Mouse (Mus musculus): ENCODE data around the gene Rhbg. TPM values are rescaled to one million over a fixed set of nuclear protein-coding genes. Genes with fewer than 3 reads are reported as not detected.
A peak's percentile ranks its signal among the peaks of the same experiment; 100 is the strongest.

Gene Rhbg
- total RNA-seq, 2 experiments from 2014 or later, result not detected

DNA sequence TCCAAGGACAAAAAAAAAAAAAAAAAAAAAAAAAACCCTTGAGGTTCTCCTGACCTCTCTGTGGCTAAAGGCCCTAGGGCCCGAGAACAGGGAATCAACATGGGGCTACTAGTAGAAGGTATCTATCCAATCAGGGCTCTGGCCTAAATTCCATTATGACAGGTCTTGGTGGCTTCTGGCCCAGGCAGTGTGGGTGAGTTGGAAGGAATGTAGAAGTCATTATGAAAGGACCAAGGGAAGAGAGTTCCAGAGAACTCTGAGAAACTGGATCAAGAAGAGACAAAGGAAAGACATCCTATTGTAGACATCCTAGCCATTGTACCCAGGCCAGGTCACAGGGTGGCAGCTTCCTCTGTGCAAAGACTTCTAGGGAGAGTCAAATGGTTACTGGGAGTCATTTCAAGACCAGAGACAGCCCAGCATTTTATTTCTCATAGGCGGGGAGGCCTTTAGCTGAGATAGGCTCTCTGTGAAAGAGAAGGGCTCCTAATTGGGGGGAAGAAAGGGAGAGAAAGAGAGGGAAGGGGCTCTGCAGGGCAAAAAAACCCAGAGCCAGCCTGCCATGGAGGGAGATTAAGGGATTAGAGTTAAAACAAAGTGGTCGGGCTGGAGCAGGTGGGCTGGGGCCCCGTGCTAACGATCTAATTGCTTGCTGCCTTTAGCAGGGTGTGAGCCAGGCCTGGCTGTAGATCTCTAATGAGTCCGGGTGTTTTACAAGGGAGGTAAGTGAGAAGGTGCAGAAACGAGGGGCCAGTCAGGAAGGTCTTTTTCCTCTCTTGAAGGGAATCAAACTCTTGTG lies 21.5 kb downstream of the Rhbg start:
- DNase-seq (ENCODE audit: low spot score in 2 of 2), result peak in 1 of 2 experiments; percentile 18
- intact Hi-C loops (cut with DNase I), result no loop called here

DNA sequence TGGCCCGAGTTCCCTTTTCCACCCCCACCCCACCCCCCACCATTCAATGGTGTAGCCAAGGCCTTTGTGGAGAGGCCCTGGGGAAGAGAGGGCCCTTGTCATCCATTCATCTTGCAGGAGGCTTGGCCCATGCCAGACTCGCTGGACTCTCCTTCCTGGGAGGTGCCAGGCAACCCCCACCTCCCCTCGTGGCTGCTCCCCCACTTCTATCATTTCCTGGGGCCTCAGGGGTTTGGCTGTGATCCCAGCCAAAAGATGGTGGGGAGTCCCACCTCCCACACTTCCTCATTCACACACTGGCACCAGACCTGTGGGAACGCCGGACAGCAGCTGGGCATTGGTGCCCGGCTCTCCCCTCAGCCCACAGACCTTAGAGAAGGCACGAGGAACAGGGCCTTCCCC lies 22.2 kb downstream of the Rhbg start:
- intact Hi-C loops (cut with DNase I), result no loop called here
- DNase-seq (ENCODE audit: low spot score in 2 of 2), result peak; percentile 63 to 68

DNA sequence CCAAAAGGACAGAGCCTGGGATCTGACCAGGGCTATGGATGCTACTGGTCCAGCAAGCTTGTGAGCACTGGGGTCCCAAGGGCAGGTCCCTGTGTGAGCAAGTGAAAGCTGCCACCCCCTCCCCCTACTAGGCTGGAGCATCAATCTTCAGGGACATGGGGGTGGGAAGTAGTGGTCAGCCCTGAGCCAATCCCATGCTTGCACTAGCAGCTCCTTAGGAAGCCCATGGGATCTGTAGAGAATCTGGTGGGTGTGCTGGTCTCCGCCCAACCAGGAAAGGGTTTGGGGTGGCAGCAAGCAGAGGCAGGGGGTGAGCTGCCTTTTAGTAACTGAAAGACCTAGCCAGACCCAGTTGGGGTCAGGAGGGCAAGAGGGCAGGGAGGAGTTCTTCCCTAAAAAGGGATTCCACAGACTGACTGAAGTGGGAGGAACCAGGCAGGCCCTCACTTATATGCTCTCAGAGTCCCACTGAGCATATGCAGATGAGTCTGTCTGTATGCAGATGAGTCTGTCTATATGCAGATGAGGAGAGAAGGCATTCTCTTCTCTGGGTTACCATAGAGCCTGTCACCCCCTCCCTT lies 23.4 kb downstream of the Rhbg start:
- intact Hi-C loops (cut with DNase I), result no loop called here
- peak in 1 of 2 experiments; percentile 42 for DNase-seq (ENCODE audit: low spot score in 2 of 2)

DNA sequence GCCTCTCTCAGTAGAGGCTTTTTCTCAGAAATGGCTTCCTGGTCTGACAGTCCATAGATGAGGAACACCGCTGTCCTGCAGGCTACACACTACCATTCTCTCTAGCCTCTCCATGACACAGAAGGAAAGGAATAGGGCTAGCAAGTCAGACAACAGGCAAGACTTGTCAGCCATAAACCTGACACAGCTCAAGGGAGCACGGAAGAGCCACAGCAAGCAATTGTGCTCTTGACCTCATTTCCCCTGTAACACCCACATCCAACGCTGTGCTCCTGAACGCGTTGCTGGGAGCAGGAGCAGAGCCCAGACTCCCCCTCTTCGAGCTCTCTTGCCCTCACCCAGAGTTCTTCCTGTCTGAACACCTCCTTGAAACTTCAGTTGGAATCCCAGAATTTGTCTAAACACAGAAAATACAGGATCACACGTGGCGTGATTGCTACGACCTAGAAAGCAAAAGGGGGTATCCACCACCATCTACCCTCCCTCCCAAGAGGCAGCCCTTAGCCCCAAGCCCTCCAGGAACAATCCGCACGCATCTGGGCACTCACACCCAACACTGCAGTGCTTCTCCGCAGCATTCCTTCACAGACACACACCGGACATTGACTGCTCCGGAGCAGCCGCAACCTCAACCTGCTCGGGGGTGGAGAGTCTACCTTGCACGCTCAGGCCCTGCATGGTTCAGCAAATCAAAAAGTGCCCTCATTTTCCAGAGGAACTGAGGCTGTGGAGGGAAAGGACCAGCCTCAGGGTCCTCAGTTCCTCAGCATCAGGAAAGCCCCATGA lies 24.1 kb downstream of the Rhbg start:
- DNase-seq (ENCODE audit: low spot score in 2 of 2), result peak in 1 of 2 experiments; percentile 35
- intact Hi-C loops (cut with DNase I), result no loop called here

DNA sequence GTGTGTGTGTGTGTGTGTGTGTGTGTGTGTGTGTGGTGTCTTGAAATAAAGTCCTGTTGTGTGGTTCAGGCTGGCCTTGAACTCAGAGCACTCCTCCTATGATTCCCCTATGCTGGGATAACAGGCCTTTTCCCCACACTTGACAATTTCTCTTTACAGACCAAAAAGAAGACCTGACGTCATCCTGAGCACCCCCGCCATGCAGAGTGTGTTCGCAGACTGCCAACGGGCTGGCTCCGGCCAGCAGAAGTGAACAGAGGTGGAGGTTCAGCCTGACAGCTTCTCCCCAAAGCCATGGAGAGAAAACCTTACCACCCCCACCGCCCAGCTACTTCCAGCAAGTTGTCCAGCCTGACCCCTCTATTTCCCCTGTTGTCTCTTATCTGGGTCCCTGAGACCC lies 25.0 kb downstream of the Rhbg start:
- intact Hi-C loops (cut with DNase I), result no loop called here
- peak in 1 of 2 experiments; percentile 17 for DNase-seq (ENCODE audit: low spot score in 2 of 2)

DNA sequence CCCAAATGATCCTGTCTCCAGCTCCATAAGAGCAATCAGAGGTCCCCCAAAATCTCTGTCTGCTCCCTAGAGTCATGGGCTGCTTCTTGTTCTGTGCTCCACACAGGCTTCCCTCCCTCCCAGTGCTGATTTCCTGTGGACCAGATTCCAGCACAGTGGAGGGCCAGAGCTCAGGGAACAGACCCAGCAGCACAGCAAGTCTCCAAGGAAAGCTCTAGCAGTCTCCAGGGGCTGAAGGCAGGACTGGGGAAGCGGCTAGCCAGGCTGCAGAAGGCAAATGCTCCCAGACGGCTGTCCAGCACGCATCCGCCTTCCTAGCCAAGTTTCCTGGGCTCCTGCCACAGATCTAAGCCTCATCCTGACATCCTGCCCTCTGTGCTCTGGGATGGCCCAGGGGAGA lies 25.6 kb downstream of the Rhbg start:
- peak in 1 of 2 experiments; percentile 25 for DNase-seq (ENCODE audit: low spot score in 2 of 2)
- intact Hi-C loops (cut with DNase I), result no loop called here

DNA sequence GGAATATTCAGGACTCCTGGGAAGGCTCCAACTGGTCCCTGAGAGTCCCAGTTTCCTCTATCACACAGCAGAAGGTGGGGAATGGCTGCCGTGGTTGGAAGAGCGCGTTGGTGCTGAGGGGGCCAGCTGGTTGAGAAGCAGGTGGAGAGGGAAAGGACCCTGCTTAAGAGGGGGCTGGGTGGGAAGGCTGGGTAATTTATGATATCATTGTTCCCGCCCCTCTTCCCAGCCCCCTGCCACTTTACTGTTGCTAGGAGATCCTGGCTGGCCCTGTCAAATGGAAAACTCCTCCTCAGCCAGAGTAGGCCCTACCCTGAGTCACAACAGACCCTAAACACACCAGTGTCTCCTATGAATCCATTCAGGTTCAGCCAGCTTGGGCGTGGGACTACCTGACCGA lies 26.5 kb downstream of the Rhbg start:
- intact Hi-C loops (cut with DNase I), result no loop called here
- peak in 1 of 2 experiments; percentile 22 for DNase-seq (ENCODE audit: low spot score in 2 of 2)

DNA sequence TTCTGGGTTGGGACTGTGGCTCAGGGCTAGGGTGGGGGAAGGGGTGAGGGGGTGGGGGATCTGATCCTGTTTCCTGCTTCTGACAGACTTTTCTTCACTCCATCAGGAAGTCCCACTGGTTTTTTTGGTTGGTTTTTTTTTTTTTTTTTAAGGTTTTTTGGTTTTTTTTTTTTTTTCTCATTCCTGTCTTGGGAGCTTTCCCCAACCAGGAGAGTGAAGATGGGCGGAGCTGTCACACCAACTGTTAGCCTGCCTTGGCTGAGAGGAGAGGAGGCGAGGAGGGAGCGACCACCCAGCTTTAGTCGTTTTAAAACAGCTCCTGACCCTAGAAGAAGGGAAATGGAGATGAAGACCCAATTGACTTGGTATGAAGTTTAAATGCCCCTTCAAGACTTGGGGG lies 27.2 kb downstream of the Rhbg start:
- no peak for DNase-seq (ENCODE audit: low spot score in 2 of 2)
- intact Hi-C loops (cut with DNase I), result no loop called here

DNA sequence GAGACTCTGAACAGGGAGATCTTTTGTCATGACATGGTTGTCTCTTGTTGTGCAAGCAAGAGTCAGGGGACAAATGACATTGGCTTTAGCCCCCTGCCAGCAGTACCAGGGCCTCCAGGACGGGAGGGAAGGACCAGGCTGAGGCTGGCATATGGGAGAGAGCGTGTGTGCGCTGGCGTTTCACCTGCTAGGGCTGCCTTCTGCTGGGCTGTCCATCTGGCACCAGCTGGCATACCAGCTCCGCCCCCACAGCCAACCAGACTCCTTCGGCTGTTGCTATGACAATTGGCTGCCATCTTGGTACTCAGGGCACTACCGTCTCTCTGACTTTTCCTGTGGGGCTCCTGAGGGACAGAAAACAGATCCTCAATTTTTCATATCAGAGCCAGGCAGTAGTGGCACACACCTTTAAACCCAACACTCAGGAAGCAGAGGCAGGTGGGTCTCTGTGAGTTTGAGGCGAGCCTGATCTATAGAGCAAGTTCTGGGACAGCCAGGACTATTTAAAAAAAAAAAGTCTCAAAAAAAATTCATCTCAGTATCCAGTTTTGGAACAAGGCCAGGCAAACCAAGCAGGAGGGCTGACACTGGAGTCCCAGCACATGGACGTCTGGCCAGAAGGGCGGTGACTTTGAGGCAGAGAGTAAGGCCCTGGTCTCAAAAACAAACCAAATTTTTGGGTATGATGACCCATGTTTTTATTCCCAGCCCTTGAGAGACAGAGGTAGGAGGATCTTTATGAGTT lies 28.2 kb downstream of the Rhbg start:
- DNase-seq (ENCODE audit: low spot score in 2 of 2), result peak; percentile 74 to 82
- intact Hi-C loops (cut with DNase I), result no loop called here

DNA sequence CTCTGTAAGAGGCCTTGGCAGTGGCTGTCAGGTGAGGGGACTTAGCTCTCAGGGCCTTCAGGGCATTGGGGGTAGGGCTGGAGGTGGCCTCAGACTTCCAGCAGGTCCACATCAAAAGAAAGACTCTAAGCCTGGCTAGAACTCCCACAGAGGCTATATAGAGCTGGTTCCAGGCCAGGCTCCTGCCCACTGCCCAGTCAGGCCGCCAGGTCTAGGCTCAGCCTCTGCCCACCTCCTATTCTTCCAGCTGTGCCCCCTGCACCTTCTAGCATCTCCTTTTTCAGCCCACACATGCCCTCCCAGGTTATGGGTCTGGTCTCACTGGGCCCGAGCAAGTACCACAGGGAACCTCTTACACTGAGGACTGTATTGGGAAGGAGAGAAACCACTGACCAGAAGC lies 29.6 kb downstream of the Rhbg start:
- intact Hi-C loops (cut with DNase I), result no loop called here
- peak in 1 of 2 experiments; percentile 5 for DNase-seq (ENCODE audit: low spot score in 2 of 2)

DNA sequence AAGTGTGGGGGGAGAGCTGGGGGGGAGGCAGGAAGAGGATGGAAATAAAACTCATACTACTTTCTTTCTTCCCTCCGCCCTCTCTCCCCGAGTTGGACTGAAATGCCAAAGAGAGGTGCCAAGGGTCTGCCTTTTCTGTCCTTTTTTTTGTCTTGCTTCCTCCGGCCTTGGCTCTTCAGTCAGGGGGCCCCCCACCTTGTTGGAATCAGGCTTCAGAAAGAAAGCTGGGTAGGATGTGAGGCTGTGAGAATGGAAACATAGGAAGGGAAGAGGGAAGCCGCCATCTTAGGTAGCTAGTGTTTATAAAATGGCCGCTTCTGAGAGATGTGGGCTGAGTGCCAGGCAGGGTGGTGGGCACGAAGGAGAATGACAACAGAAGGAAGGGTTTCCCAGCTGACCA lies 32.1 kb downstream of the Rhbg start:
- intact Hi-C loops (cut with DNase I), result no loop called here
- DNase-seq (ENCODE audit: low spot score in 2 of 2), result no peak

DNA sequence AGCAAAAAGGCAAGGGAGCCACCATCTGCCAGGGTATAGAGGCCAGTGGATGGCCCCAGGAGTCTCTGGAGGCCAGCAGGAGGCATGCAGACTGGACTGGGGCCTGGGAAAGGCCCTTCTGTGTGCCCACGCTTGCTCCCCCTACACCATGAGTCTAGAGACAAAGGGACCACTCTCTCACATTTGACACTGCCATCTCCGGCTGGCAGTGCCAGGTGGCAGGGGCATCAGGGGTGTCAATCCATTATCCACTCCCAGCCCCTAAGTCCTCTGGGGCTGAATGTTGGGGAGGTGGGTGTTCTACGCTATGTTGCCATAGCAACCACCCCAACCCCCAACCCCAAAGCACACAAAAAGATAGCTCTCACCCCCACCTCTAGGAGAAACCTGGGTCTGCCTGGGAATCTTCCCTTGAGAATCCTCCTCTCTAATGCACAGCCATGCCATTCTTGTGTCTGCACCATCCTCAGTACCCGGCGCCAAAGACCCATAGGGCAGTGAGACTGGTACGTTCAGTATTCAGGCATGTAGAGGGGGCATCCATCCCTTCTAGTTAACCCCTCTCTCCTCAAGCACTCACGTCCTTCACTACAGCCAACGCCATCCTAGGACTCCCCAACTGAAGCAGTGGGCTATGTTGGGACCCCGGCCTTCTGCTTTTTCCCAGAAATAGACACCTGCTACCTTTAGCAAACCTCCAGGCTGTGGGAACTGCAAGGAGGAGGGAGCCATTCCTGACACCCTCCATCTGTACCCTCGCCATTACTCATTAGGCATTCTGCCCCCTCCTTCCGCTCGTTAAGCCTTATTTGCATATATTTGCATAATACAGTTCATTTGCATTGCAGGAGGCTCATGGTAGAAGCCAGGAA lies 32.8 kb downstream of the Rhbg start:
- DNase-seq (ENCODE audit: low spot score in 2 of 2), result peak; percentile 79 to 84
- intact Hi-C loops (cut with DNase I), result no loop called here

DNA sequence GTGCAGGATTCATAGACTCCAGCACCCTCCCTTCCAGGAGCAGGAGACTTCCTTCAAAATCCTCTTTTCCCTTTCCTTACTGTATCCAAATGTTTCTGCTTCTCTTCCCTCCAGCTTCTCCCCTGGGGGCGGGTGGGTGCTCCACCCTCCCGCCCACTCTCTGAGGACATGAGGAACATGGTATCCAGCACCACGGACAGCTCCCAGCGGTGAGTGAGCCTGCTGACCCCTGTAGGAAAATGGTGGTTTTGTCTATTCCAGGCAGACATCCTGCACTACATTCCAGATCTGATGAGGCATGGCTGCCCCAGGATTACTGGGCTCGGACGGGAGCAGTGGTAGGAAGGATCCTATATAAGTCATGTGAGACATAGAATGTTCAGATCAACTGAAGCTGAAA lies 33.7 kb downstream of the Rhbg start:
- intact Hi-C loops (cut with DNase I), result no loop called here
- no peak for DNase-seq (ENCODE audit: low spot score in 2 of 2)

DNA sequence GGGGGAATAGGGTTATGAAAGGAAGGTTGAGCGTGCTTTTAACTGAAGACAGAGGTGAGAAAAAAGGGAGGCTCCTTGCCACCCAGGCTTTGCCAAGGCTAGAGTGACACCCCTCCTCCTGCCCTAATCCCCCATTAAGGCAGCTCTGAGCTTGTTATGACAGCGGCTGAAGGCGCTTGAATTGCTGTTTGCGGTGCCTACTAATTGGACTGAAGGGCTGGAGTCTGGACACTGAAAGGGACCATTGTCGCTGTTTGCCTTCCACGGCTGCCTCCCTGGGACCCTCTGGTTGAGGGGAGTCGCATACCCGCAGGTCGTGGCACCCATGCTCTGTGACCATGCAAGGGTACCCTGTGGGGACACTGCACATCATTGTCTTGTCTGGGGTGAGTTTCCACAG lies 34.6 kb downstream of the Rhbg start:
- intact Hi-C loops (cut with DNase I), result no loop called here
- no peak for DNase-seq (ENCODE audit: low spot score in 2 of 2)

DNA sequence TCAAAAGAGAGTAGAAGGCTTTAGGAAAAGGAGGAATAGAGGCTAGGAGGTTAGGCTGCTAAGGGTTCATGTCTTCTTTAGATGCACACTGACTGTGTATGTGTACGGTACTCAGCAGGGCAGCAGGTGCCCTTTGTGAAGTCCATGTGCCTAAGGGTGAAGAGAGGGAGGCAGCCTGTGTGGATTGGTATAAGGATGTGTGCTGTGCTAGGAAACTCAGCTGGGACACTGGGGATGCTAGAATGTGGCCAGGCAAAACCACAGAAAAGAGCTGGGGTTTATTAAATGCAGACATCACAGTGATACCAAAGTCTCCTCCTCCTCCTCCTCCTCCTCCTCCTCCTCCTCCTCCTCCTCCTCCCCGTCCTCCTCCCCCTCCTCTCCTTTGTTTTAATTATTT lies 36.8 kb downstream of the Rhbg start:
- no peak for DNase-seq (ENCODE audit: low spot score in 2 of 2)

DNA sequence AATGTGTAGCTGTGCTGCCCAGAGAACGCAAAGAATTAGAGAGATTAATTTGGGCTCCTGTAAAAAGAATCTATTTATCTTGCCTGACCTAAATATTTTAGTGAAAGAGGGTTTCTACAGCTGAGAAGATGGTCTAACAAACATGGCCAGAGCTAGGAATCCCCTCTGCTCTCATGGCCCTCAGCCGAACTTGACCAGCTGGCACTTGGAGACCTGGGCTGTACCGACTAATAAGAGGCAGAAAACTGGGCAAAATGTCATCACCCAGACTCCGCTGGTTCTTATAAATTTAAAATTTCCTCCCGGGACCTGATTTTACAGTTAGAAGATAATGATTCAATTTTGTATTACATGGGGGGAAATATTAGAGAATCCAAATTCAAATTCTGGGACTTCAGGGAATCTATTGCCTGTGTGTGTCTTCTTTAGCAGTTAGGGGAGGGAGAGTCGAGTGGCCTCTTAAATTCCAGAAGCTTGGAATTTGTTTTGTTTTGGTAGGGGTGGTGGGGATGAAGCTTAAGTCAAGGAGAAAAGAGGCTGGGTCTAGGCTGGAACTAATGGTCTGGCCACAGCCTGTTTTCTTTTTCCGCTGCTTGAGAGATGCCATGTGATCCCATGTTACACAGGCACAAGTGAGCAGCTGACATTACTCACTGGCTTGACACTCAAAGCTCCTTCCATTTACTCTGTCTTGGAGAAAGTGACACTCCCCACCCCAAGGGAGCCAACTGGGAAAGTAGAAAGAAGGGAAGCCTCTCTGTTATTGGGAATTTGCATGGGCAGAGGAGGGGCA lies 37.8 kb downstream of the Rhbg start:
- intact Hi-C loops (cut with DNase I), result no loop called here
- no peak for DNase-seq (ENCODE audit: low spot score in 2 of 2)

More for the DNA sequence above, 36.8 kb downstream of the Rhbg start:
- intact Hi-C loops (cut with DNase I), result no loop called here

DNA sequence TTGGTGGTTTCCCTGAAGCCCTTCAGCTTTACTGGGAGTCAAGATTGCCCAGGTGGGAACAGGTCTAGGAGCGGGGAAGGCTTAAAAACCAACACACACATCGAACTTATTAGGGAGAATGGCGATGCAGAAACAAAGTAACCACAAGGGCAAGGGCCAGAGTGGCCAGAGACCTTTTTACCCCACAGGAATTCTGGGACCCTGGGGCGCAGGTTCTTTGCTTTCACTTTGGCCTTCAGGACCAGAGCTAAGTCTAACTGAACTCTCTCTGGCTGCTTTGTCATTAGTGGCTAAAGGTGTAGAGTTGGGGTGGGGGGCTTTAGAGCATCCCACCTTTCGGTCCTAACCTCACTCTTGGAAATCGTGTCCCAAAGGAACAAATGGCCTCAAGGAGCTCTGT lies 38.4 kb downstream of the Rhbg start:
- DNase-seq (ENCODE audit: low spot score in 2 of 2), result no peak
- intact Hi-C loops (cut with DNase I), result no loop called here

DNA sequence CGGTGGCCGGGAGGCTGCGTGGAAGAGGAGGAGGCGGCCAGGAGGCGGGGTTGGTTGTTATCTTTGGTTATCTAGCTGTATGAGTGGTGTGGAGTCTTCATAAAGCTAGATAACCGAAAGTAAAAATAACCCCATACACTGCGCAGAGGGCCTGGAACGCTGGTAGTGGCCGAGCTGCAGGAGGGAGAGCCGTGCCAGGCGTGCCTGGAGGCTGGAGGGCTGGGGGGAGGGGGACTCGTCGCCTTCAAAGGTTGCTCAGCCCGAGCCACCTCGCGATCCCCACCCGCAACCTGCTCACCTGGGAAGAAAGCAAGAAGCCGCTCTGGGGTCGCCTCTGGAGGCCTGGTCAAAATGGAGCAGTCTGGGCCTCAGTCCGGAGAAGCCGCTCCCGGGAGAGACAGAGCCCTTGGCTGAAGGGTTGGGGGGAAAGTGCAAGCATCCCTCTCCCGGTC lies 38.9 kb downstream of the Rhbg start:
- intact Hi-C loops (cut with DNase I), result loop anchor here (2.0 kb wide), 1 partner anchor 15 kb away; no protein-coding TSS in a partner anchor
- DNase-seq (ENCODE audit: low spot score in 2 of 2), result no peak
